Mouse (Mus musculus): Measurements from ENCODE around the gene Desi1. TPM values are rescaled to one million over a fixed set of nuclear protein-coding genes. Genes with fewer than 3 reads are reported as not detected.
"Not testable (repeated sequence)": the region's sequence is repeated elsewhere in the genome, so short reads cannot be mapped to it uniquely, and the experiment has no call there.

Desi1 gene
- polyA plus RNA-seq, 1 experiment from 2014 or later = 15.0 TPM

DNA sequence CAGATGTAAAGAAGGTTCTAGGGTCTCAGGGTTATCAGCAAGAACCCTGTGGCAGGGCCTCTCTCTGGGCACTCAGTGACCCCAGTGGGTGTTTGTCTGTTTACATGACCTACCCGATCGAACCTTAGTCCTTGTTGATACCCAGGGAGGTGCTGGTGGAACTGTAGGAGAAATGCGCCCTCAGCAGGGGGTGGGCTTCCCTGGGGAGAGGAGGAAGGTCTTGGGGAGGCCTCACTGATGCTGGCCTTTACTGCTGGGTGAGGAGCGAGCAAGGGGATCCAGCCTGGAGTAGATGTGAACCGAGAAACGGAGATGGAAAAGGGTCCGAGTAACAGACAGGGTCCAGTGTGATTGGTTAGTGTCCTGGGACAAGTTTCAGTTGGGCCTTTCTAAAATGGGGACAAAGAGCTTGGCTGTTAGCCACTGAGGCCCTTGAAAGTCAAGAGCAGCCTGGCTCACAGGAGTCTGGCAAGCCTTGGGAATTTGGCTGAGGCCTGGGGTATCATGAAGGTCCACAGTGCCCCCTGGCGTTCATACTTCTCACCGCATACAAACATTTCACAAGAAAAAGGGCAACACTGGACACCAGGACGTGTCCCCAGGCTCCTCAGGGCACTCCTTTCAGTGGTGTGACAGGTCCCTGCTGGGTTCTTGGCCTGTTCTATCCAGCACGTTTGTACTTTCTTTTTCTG, 44.1 kb downstream of the Desi1 start:
- Histone ChIP-seq H3K9me3 (ENCODE audit: low read length) (no peaks in the 10 kb centered on the region), H3K36me3 (replicated peaks; ENCODE audit: insufficient read depth, low read length) (peaks cover 13% of the 10 kb centered on the region), H3K4me3 (ENCODE audit: low read depth, low read length) (peak overlapping the region; percentile 13; the same call in 1 of the 2 replicates), H3K4me2 (ENCODE audit: low read depth, low read length) (peak overlapping the region; percentile 59), H3K4me1 (ENCODE audit: insufficient read depth) (peaks cover 17% of the 10 kb centered on the region), H3K9ac (replicated peaks) (peak overlapping the region; percentile 49; the same call in 1 of the 2 replicates), H3K27me3 (ENCODE audit: insufficient read depth, low read length) (no peaks in the 10 kb centered on the region), H3K27ac (ENCODE audit: low read depth) (0 out of 2 replicates have a peak overlapping the region, but pooled peaks have one; percentile 35)
- peak; percentile 77 for ATAC-seq
- peak; percentile 91 for DNase-seq
- WGBS (ENCODE audit: insufficient replicate concordance) = 46% methylated on average over 11 of the region's 11 CpGs
- peak; percentile 92 for TF ChIP-seq CTCF (IDR thresholded peaks at IDR 0.05; ENCODE audit: low read depth)
- no peak for TF ChIP-seq EP300 (IDR thresholded peaks at IDR 0.05; ENCODE audit: low read depth)

DNA sequence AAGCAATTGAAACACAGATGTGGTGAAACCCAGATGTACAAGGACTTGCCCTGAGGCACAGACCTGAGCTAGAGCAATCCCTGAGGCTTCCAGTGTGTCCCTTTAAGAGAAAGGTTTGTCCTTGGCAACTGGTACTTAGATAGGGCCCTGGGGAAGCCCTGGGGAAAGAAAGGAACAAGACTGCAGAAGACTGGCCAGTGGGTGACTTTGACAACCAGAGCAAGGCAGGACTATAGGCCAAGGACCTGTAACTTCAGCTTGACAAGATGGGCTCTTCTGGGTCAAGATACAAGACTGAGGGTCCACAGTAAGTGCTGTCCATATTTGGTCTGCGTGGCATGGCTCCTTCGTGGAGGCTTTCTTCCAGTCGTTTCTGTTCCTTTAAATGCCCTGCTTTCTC, 46.0 kb downstream of the Desi1 start, which contains the start of gene Xrcc6:
Gene Xrcc6 (plus strand): TSS at position 190 of the 400 bp plus-strand sequence.
- H3K27me3 ChIP-seq (ENCODE audit: insufficient read depth, low read length) = no peaks in the 10 kb centered on the region
- TF ChIP-seq EP300 (IDR thresholded peaks at IDR 0.05; ENCODE audit: low read depth) (no peak), CTCF (IDR thresholded peaks at IDR 0.05; ENCODE audit: low read depth) (no peak)
- ATAC-seq (no peak), DNase-seq (no peak)
- no peaks in the 10 kb centered on the region for H3K36me3 ChIP-seq (replicated peaks; ENCODE audit: insufficient read depth, low read length)
- H3K4me1 ChIP-seq (ENCODE audit: insufficient read depth) = peaks cover 17% of the 10 kb centered on the region
- no peak within 1 kb of the TSS for H3K4me3 ChIP-seq (ENCODE audit: low read depth, low read length)
- 80% methylated on average over 3 of the region's 3 CpGs for WGBS (ENCODE audit: insufficient replicate concordance)
- no peak within 1 kb of the TSS for H3K27ac ChIP-seq (ENCODE audit: low read depth)
- no peaks in the 10 kb centered on the region for H3K9me3 ChIP-seq (ENCODE audit: low read length)
- H3K4me2 ChIP-seq (ENCODE audit: low read depth, low read length) = no peak within 1 kb of the TSS
- H3K9ac ChIP-seq (replicated peaks) = no peak within 1 kb of the TSS

DNA sequence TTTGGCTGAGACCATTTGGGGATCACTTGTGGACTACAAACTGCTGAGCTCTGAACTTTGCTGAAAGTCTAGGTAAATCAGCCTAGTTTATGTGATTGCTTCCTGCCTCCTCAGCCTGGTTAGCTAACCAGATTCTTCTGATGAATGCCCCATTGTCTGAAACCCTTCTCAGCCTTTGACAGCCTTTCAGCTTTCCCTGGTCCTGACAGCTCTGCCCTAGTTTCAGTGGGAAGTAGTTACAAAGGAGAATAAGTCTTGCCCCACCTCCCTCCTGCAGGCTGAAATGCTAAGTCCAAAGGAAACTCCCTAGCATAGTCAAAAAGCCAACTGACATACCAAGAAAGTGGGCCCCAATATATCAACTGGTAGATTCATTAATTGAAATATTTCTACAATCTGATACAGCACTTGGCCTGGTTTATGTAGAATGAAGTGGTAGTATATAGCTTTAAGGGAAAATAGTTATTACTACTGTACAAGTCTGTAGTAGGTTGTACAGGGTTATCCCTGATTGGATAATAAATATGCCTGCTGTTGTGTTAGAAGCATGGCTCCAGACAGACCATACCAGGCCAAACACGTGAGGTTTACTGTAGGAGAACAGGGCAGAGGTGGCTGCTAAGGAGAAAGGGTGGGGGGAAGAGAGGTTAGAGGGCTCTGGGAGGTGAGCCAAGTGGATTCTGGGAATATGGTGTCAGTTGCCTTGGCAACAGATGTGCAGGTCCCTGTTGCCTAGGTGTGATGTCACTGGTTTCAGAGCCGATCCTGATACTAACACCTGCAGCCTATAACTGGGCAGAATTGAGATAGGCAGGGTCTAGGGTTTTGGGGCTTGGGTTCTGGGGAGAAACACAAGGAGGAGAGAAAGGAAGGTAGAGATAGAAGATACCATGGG, 48.1 kb downstream of the Desi1 start:
- Histone ChIP-seq H3K36me3 (replicated peaks; ENCODE audit: insufficient read depth, low read length) (no peaks in the 10 kb centered on the region), H3K4me1 (ENCODE audit: insufficient read depth) (peaks cover 14% of the 10 kb centered on the region), H3K9me3 (ENCODE audit: low read length) (no peaks in the 10 kb centered on the region), H3K4me3 (ENCODE audit: low read depth, low read length) (no peak overlapping the region), H3K9ac (replicated peaks) (no peak overlapping the region), H3K27me3 (ENCODE audit: insufficient read depth, low read length) (no peaks in the 10 kb centered on the region), H3K4me2 (ENCODE audit: low read depth, low read length) (no peak overlapping the region), H3K27ac (ENCODE audit: low read depth) (no peak overlapping the region)
- TF ChIP-seq EP300 (IDR thresholded peaks at IDR 0.05; ENCODE audit: low read depth) (no peak), CTCF (IDR thresholded peaks at IDR 0.05; ENCODE audit: low read depth) (no peak)
- WGBS (ENCODE audit: insufficient replicate concordance) = 78% methylated on average over 2 of the region's 2 CpGs
- no peak for DNase-seq
- no peak for ATAC-seq

GRCm38 (mm10) chr15:81982173-81982572, 51.5 kb downstream of the Desi1 start:
- no peak for TF ChIP-seq EP300 (IDR thresholded peaks at IDR 0.05; ENCODE audit: low read depth)
- no peak for TF ChIP-seq CTCF (IDR thresholded peaks at IDR 0.05; ENCODE audit: low read depth)
- H3K9me3 ChIP-seq (ENCODE audit: low read length) = no peaks in the 10 kb centered on the region
- 49% methylated on average over 1 of the region's 1 CpGs for WGBS (ENCODE audit: insufficient replicate concordance)
- no peaks in the 10 kb centered on the region for H3K36me3 ChIP-seq (replicated peaks; ENCODE audit: insufficient read depth, low read length)
- no peaks in the 10 kb centered on the region for H3K4me1 ChIP-seq (ENCODE audit: insufficient read depth)
- H3K27me3 ChIP-seq (ENCODE audit: insufficient read depth, low read length) = no peaks in the 10 kb centered on the region
- no peak overlapping the region for H3K4me3 ChIP-seq (ENCODE audit: low read depth, low read length)
- DNase-seq = no peak
- no peak overlapping the region for H3K4me2 ChIP-seq (ENCODE audit: low read depth, low read length)
- H3K27ac ChIP-seq (ENCODE audit: low read depth) = no peak overlapping the region
- H3K9ac ChIP-seq (replicated peaks) = no peak overlapping the region
- ATAC-seq = no peak

- DNase-seq (no peak), ATAC-seq (no peak)
- Histone ChIP-seq H3K4me2 (ENCODE audit: low read depth, low read length) (no peak within 1 kb of the TSS), H3K36me3 (replicated peaks; ENCODE audit: insufficient read depth, low read length) (no peaks in the 10 kb centered on the region), H3K27me3 (ENCODE audit: insufficient read depth, low read length) (no peaks in the 10 kb centered on the region), H3K4me3 (ENCODE audit: low read depth, low read length) (no peak within 1 kb of the TSS), H3K9ac (replicated peaks) (no peak within 1 kb of the TSS), H3K4me1 (ENCODE audit: insufficient read depth) (no peaks in the 10 kb centered on the region), H3K27ac (ENCODE audit: low read depth) (no peak within 1 kb of the TSS), H3K9me3 (ENCODE audit: low read length) (no peaks in the 10 kb centered on the region)
- no peak for TF ChIP-seq EP300 (IDR thresholded peaks at IDR 0.05; ENCODE audit: low read depth)
- no peak for TF ChIP-seq CTCF (IDR thresholded peaks at IDR 0.05; ENCODE audit: low read depth)
- 87% methylated on average over 22 of the region's 23 CpGs for WGBS (ENCODE audit: insufficient replicate concordance)
Observed at GRCm38 (mm10) chr15:81980321-81980720, 53.3 kb downstream of the Desi1 start, which contains the start of gene 1700029P11Rik. TSS of gene 1700029P11Rik (plus strand) at chr15:81980540.

DNA sequence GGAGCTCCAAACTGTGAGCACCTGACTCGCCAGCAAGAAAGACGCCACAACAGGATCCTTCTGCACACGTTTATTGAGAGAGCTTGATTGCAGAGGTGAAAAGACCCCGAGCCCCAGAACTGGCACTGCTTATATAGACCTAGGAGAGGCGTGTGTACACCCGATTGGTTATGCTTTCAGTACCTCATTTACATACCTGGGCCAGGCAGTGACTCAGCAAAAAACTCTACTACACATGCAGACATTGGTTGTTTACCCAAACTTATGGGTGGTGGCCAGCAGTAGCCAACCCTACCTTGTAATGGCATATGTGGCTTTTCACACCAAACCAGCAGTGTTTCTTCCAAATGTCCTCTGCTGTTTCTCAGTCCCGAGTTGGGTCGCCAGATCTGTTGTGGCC, 58.5 kb downstream of the Desi1 start:
- not testable (repeated sequence) for H3K27me3 ChIP-seq (ENCODE audit: insufficient read depth, low read length); ATAC-seq; H3K4me3 ChIP-seq (ENCODE audit: low read depth, low read length); H3K9me3 ChIP-seq (ENCODE audit: low read length); H3K36me3 ChIP-seq (replicated peaks; ENCODE audit: insufficient read depth, low read length); H3K9ac ChIP-seq (replicated peaks); H3K27ac ChIP-seq (ENCODE audit: low read depth); H3K4me1 ChIP-seq (ENCODE audit: insufficient read depth); DNase-seq; H3K4me2 ChIP-seq (ENCODE audit: low read depth, low read length)
- WGBS (ENCODE audit: insufficient replicate concordance) = 89% methylated on average over 8 of the region's 8 CpGs

DNA sequence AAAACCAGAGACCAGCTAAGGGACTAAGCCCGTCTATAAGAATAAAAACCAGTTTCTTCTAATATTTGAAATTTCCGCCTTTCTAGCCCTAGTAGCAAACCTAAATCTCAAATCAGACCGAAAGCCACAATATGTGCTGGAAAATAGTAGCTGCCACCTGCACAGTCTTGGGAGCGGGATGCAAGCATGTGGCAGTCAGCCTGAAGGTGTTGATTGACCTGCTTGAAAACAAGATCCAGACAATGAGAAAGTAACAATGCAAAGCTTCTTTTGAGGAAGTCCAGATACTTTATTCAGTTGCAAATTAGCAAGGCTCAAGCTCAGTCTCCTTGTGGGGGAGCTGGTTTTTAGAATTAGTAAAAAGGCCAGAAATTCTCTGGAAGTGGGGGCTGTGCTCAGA, 63.2 kb downstream of the Desi1 start:
- H3K9ac ChIP-seq (replicated peaks); H3K27ac ChIP-seq (ENCODE audit: low read depth); ATAC-seq; H3K4me1 ChIP-seq (ENCODE audit: insufficient read depth); H3K9me3 ChIP-seq (ENCODE audit: low read length); H3K36me3 ChIP-seq (replicated peaks; ENCODE audit: insufficient read depth, low read length); H3K27me3 ChIP-seq (ENCODE audit: insufficient read depth, low read length); H3K4me3 ChIP-seq (ENCODE audit: low read depth, low read length); H3K4me2 ChIP-seq (ENCODE audit: low read depth, low read length); DNase-seq: not testable (repeated sequence)
- WGBS (ENCODE audit: insufficient replicate concordance) = 84% methylated on average over 4 of the region's 4 CpGs

DNA sequence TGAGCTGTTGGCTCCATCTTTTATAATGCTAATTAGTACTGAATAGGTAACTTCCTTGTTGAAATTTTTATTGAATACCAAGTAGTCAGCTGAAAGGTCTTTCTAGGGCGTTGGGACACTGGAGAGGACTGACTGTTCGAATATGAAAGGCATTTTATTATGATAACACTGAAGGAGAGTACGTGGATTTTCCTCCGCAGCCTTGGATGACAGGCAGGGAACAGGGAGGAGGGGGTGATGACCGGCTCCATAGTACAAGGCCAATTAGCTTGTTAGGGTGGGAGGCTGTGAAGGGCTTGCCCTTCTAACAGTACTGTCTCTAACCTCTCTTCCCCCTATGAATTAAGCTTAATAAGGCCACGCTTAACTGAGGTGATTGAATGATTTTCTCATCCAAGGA, 64.0 kb downstream of the Desi1 start:
- WGBS (ENCODE audit: insufficient replicate concordance) = 82% methylated on average over 6 of the region's 6 CpGs
- H3K27ac ChIP-seq (ENCODE audit: low read depth); H3K4me2 ChIP-seq (ENCODE audit: low read depth, low read length); H3K9me3 ChIP-seq (ENCODE audit: low read length); H3K4me1 ChIP-seq (ENCODE audit: insufficient read depth); H3K9ac ChIP-seq (replicated peaks); ATAC-seq; H3K27me3 ChIP-seq (ENCODE audit: insufficient read depth, low read length); DNase-seq; H3K4me3 ChIP-seq (ENCODE audit: low read depth, low read length); H3K36me3 ChIP-seq (replicated peaks; ENCODE audit: insufficient read depth, low read length): not testable (repeated sequence)
